Mouse (Mus musculus): Measurements from ENCODE around the gene Mdc1.

- TF ChIP-seq CTCF (IDR thresholded peaks at IDR 0.05) (no peak), EP300 (IDR thresholded peaks at IDR 0.05) (no peak)
These were observed 27.7 kb upstream of the Mdc1 start for GRCm38 (mm10) chr17:35813653-35814052.

Data from lung, postnatal 0 days (tissue).